Mouse (Mus musculus) limb, embryonic 11.5 days (tissue): ENCODE data around the gene Trp53rka. TPM values are rescaled to one million over a fixed set of nuclear protein-coding genes. Genes with fewer than 3 reads are reported as not detected.

Experiments used
- ATAC-seq: fragments of 200-750 bp; cut with Nextera tagmentation; 2 replicates; pipeline ENCODE4 v1.8.0; 2017; ENCODE audit warnings: low read depth; ENCODE audit not compliant: insufficient number of reproducible peaks, low FRiP score, low TSS enrichment
- DNase-seq: peaks from one replicate; pipeline ENCODE4 v3.0.0-alpha.2; 2015; ENCODE audit warnings: low spot score
- H3K27ac ChIP-seq: fragments of 300-500 bp; sonication (generic); replicated peaks from 2 replicates; pipeline ENCODE4 v1.5.1; 2014; ENCODE audit warnings: low read depth, mild to moderate bottlenecking, low read length
- H3K27me3 ChIP-seq: fragments of 300-500 bp; sonication (generic); 2 replicates; pipeline ENCODE4 v1.6.1; 2014; ENCODE audit warnings: mild to moderate bottlenecking, low read length, mixed read lengths; ENCODE audit not compliant: control insufficient read depth, insufficient read depth
- H3K36me3 ChIP-seq: fragments of 300-500 bp; sonication (generic); 2 replicates; pipeline ENCODE4 v1.6.1; 2014; ENCODE audit warnings: mild to moderate bottlenecking, low read length, moderate library complexity, mixed read lengths; ENCODE audit not compliant: control insufficient read depth, insufficient read depth
- H3K4me1 ChIP-seq: fragments of 300-500 bp; sonication (generic); 2 replicates; pipeline ENCODE4 v1.6.1; 2014; ENCODE audit warnings: low read length, mixed read lengths; ENCODE audit not compliant: control insufficient read depth, insufficient read depth
- H3K4me2 ChIP-seq: fragments of 300-500 bp; sonication (generic); 2 replicates; pipeline ENCODE4 v1.6.1; 2014; ENCODE audit warnings: low read depth, mild to moderate bottlenecking, moderate library complexity; ENCODE audit not compliant: severe bottlenecking
- H3K4me3 ChIP-seq: fragments of 300-500 bp; sonication (generic); 2 replicates; pipeline ENCODE4 v1.5.1; 2014; ENCODE audit warnings: low read depth, low read length
- H3K9ac ChIP-seq: fragments of 300-500 bp; sonication (generic); 2 replicates; pipeline ENCODE4 v1.6.1; 2014; ENCODE audit warnings: mild to moderate bottlenecking, low read length
- H3K9me3 ChIP-seq: fragments of 300-500 bp; sonication (generic); 2 replicates; pipeline ENCODE4 v1.6.1; 2016; ENCODE audit warnings: low read length; ENCODE audit not compliant: control insufficient read depth
- WGBS: fragments of 180-500 bp; shearing (Covaris S2); extraction: QIAGEN DNeasy Blood & Tissue Kit; methylation state at CpG from one replicate; pipeline ENCODE4 v1.1.7; 2014; 5-methylcytosine and 5-hydroxymethylcytosine counted together
- polyA plus RNA-seq: library from polyadenylated mRNA; unstranded; fragments of >200 nt; fragmentation: Nextera tagmentation; extraction: Ambion mirVana; gene quantifications from 2 replicates; pipeline ENCODE4 v1.2.1, GENCODE M21; 2014

Gene Trp53rka
- polyA plus RNA-seq, 1 experiment from 2014 or later = 50.2 TPM

DNA sequence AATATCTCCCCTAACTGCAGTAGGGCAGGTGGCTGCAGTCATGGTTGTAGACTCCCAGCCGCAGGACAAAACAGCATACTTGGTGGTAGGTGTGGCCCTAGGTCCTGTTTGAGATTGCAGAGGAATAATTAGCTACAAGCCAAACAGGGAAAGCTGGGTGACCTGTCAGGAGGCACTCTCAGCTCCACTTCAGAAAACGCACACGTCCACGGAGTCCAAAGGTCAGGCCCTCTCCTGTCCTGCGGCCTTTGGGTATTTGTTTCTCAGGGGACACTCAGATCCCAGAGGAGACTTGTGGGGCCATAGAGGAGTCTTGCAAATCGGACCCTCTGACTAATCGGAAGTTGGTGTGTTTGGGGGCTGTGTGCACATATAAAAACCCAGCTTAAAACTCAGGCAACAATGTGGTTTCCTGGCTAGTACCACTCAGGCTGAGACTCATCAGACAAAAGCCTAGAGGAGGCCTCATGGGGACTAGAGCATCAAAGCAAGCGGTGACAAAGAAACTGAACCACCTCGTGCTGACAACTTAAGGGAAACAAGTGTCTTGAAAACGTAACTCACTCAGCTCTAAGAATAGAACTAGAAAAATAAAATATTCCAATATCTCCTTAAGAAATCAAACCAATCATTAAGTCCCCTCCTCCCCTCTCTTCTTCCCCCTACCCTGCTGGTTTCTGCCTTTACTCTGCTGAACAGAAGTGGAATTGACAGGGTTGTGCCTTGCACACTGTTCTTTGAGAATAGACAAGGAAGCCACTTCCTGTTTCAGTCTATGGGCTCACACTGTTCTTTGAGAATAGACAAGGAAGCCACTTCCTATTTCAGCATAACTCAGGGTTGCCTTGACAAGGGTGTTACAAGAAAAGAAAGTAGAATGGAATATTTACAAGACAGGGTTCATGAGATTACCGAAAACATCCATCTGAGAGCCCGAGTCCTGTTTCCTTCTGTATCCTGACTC lies 40.1 kb downstream of the Trp53rka start:
- H3K4me2 ChIP-seq = no peak overlapping the region
- H3K9ac ChIP-seq = no peak overlapping the region
- H3K4me3 ChIP-seq = no peak overlapping the region
- ATAC-seq = no peak
- no peaks in the 10 kb centered on the region for H3K9me3 ChIP-seq
- no peaks in the 10 kb centered on the region for H3K4me1 ChIP-seq
- H3K36me3 ChIP-seq = no peaks in the 10 kb centered on the region
- no peak for DNase-seq
- no peaks in the 10 kb centered on the region for H3K27me3 ChIP-seq
- 87% methylated on average over 12 of the region's 12 CpGs for WGBS
- no peak overlapping the region for H3K27ac ChIP-seq

DNA sequence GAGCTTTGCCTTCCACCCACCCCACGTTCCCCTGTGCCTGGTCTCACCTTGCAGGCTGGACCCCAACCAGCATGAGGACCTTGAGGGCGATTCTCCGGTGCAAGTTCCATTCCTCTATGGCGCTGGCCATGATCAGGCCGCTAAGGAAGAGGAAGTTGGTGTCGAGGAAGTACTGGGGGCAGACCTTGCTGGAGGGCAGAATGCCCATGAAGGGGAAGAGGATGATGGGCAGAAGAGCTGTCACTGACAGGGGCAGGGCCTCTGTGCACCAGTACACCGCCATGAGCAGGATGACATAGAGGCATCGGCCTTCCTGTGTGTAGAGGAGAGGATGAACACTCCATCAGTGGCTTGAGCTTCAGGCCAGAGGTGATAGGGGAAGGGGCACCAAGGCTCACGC lies 44.6 kb downstream of the Trp53rka start:
- no peak for ATAC-seq
- Histone ChIP-seq H3K4me3 (no peak overlapping the region), H3K9ac (no peak overlapping the region), H3K4me1 (no peaks in the 10 kb centered on the region), H3K4me2 (no peak overlapping the region), H3K27ac (no peak overlapping the region), H3K36me3 (no peaks in the 10 kb centered on the region), H3K9me3 (no peaks in the 10 kb centered on the region), H3K27me3 (no peaks in the 10 kb centered on the region)
- no peak for DNase-seq
- 88% methylated on average over 9 of the region's 9 CpGs for WGBS

DNA sequence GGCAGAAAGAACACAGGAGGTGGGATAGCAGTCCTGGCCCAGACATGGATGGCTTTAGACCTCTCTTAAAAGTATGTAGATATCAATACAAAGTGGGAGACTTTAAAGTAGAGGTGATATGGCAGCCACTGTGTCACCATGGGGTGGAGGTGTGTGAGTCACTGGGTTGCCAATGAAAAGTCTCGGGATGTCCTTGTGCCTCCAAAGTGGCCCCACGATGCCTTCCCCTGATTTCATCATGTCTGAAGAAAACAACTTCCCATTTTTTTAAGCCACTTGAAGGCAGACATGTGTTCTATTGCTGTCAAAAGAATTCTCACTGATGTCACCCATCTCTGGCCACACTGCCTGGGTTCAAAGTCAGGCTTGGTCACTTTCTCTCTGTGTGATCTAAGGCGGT lies 48.3 kb downstream of the Trp53rka start:
- Histone ChIP-seq H3K9me3 (no peaks in the 10 kb centered on the region), H3K36me3 (no peaks in the 10 kb centered on the region), H3K9ac (no peak overlapping the region), H3K4me2 (no peak overlapping the region), H3K27me3 (no peaks in the 10 kb centered on the region), H3K4me1 (no peaks in the 10 kb centered on the region), H3K27ac (no peak overlapping the region), H3K4me3 (no peak overlapping the region)
- ATAC-seq (no peak), DNase-seq (no peak)
- WGBS = 83% methylated on average over 3 of the region's 3 CpGs

DNA sequence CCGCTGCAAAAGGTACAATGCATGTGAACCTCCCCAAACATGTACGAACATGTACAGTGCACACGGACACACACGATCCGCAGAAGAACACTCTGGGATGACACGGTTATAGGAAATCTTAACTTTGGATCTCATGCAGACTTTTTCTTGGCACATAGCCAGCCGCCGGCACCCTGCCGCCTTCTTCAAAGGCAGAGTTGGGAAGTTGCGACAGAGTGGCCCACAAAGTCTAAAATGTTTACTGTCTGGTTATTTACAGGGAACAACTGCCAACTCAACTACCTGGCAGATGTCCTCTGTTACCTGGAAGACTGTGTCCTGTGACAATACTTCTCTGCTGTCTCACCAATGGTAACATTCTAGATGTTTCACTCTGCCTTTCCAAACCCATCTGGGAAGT lies 50.1 kb downstream of the Trp53rka start:
- H3K4me2 ChIP-seq = no peak overlapping the region
- ATAC-seq (no peak), DNase-seq (no peak)
- no peaks in the 10 kb centered on the region for H3K36me3 ChIP-seq
- WGBS = 83% methylated on average over 10 of the region's 10 CpGs
- H3K27me3 ChIP-seq = no peaks in the 10 kb centered on the region
- H3K27ac ChIP-seq = no peak overlapping the region
- H3K9me3 ChIP-seq = no peaks in the 10 kb centered on the region
- H3K9ac ChIP-seq = no peak overlapping the region
- H3K4me1 ChIP-seq = no peaks in the 10 kb centered on the region
- no peak overlapping the region for H3K4me3 ChIP-seq

DNA sequence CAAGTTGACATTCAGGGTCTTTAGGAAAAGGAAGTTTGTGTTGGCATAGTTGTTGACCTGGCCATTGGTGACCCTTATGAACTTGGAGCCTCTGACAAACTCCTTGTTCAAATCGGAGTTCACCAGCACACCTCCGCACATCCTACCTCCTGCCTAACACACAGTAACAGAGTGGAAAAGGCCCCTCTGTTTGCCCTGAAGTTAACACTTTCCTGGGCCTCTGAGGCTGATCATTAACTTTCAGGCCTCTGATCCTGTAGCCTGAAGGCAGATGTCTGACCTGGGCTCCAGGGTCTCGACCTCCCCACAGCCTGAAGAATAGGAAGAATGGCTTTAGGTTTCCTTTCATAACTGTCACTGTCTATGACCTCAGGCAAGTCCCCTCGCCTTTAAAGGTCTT lies 51.5 kb downstream of the Trp53rka start:
- H3K4me3 ChIP-seq = no peak overlapping the region
- DNase-seq (no peak), ATAC-seq (no peak)
- WGBS = 69% methylated on average over 4 of the region's 4 CpGs
- no peaks in the 10 kb centered on the region for H3K27me3 ChIP-seq
- no peaks in the 10 kb centered on the region for H3K4me1 ChIP-seq
- no peaks in the 10 kb centered on the region for H3K36me3 ChIP-seq
- no peak overlapping the region for H3K27ac ChIP-seq
- H3K9me3 ChIP-seq = no peaks in the 10 kb centered on the region
- H3K4me2 ChIP-seq = no peak overlapping the region
- H3K9ac ChIP-seq = no peak overlapping the region

Other genes starting within 250 kb of the Trp53rka start
- 41.5 and 41.9 TPM in 2 replicates for gene Slc35c2, start 205.5 kb downstream of the Trp53rka start, polyA plus RNA-seq
- gene Elmo2, start 166.8 kb downstream of the Trp53rka start, polyA plus RNA-seq = 85.4 and 86.0 TPM in 2 replicates
- 1.2 and 1.7 TPM in 2 replicates for gene Zfp663, start 124.6 kb downstream of the Trp53rka start, polyA plus RNA-seq
- 19.5 and 21.3 TPM in 2 replicates for gene Zfp334, start 105.1 kb downstream of the Trp53rka start, polyA plus RNA-seq
- 0.04 TPM in 1 of 2 replicates, not detected in the other for gene Ocstamp, start 92.9 kb downstream of the Trp53rka start, polyA plus RNA-seq
- not detected in 2 replicates for gene Slc13a3, start 20.1 kb downstream of the Trp53rka start, polyA plus RNA-seq
- 3.6 and 3.9 TPM in 2 replicates for gene Slc2a10, start 10.5 kb upstream of the Trp53rka start, polyA plus RNA-seq
- 8.8 and 13.0 TPM in 2 replicates for gene Eya2, start 101.7 kb upstream of the Trp53rka start, polyA plus RNA-seq